Mouse (Mus musculus): ENCODE measurements at regions not wholly inside any gene's neighbourhood (a gene's known extent, or its start where the extent isn't known, plus 50 kb on each side); places are given as distances from the start of the nearest gene placed in this dataset.

DNA sequence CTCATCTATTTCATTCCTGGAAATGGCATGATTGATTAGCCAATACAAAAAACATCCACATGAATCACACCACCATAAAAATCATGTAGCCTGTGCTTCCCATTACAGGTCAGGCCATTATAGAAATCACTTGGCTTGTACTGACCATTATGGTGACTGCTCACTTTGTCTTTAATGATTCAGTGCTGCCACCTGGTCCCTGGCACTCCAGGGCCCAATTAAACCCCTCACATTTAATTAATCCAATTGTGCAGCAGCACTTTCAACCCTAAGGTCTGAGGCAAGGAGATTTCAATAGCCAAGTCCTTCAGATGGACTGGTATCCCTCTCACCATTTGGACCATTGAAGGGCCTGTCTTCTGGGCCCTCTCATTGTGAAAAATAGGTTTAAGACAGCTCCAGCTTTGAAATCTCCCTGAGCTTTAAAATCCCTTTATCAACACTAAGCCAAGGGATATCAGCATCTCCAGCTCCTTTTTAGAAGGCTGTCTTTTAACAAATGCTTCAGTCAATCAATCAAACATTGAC lies 531.6 kb upstream of the Sema6d start:
- Histone ChIP-seq H3K36me3 (ENCODE audit: control insufficient read depth, insufficient read depth, low read length) (no peaks in the 10 kb centered on the region), H3K27ac (ENCODE audit: insufficient read depth, low read length) (no peak overlapping the region), H3K4me1 (ENCODE audit: control insufficient read depth, insufficient read depth, insufficient read length) (no peaks in the 10 kb centered on the region), H3K4me3 (ENCODE audit: extremely low read depth, insufficient read depth, insufficient read length) (no peak overlapping the region), H3K27me3 (ENCODE audit: control insufficient read depth, insufficient read depth, low read length) (no peaks in the 10 kb centered on the region)
- no peak for DNase-seq (ENCODE audit: low read depth in 1 of 2, low spot score in 2 of 2)
- no peak for TF ChIP-seq POLR2A (IDR thresholded peaks at IDR 0.05; ENCODE audit: low read depth, low read length)
- no peak for TF ChIP-seq CTCF (IDR thresholded peaks at IDR 0.05; ENCODE audit: extremely low read depth, insufficient read depth, insufficient read length, insufficient replicate concordance)

Measured in spleen, adult 2 months (tissue).